Mouse (Mus musculus): ENCODE data around the gene Mrpl27. TPM values are rescaled to one million over a fixed set of nuclear protein-coding genes. Genes with fewer than 3 reads are reported as not detected.

Gene Mrpl27
- 49.9 and 52.0 TPM in 2 replicates for polyA plus RNA-seq (2011; ENCODE audit: insufficient read length, low read depth, missing spikeins)

DNA sequence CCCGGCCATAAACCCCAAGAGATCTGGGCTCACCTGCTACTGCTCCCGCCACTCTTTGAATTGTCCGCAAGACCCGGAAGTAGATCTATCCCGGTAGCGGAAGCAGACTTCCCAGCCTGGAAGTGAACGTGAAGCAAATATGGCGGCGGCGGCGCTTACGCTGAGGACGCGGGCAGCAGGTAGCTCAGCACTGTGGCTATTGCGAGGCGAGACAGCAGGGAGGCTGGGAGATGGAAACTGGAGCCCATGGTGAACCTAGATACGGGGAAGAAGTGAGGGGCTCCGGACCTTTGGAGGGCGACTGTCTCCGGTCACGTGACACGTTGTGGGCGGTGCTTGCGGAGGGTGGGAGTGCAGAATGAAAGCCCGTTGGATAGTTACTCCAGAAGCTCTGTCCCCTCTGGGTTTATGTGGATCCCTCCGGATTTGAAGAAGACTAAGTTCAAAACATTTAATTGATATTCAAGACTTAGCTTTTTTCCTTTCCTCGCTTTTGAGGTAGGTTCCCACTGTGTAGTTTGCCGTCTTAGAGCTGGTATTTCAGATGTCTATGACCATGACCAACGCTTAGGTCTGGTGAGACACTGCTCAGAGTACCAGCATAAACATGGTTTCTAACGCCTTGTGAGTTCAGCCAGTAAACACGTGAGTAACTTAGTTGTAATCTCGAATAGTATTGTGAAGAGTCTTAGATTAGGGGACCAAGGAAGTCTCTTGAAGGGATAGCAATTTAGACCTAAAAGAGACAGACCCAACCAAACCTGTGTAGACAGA is at the start of gene Mrpl27, which contains the start of gene Eme1:
Mrpl27 (plus strand) TSS at position 105 of the 774 bp plus-strand sequence.
Eme1 (minus strand) TSS at position 302 of the 774 bp plus-strand sequence.
- TF ChIP-seq POLR2A (IDR thresholded peaks at IDR 0.05; ENCODE audit: low read depth, low read length), result no peak; the same call in 1 of the 2 replicates
- no peak for TF ChIP-seq CTCF (IDR thresholded peaks at IDR 0.05; ENCODE audit: borderline replicate concordance, insufficient read depth, low read length)
- Histone ChIP-seq H3K4me3 (ENCODE audit: insufficient read depth, low read length) (peak within 1 kb of the TSS; percentile 70), H3K4me1 (ENCODE audit: control insufficient read depth, insufficient read depth, low read length) (no peaks in the 10 kb centered on the region; the same call in 1 of the 2 replicates), H3K27ac (ENCODE audit: insufficient read depth, low read length) (peak within 1 kb of the TSS; percentile 87)

DNA sequence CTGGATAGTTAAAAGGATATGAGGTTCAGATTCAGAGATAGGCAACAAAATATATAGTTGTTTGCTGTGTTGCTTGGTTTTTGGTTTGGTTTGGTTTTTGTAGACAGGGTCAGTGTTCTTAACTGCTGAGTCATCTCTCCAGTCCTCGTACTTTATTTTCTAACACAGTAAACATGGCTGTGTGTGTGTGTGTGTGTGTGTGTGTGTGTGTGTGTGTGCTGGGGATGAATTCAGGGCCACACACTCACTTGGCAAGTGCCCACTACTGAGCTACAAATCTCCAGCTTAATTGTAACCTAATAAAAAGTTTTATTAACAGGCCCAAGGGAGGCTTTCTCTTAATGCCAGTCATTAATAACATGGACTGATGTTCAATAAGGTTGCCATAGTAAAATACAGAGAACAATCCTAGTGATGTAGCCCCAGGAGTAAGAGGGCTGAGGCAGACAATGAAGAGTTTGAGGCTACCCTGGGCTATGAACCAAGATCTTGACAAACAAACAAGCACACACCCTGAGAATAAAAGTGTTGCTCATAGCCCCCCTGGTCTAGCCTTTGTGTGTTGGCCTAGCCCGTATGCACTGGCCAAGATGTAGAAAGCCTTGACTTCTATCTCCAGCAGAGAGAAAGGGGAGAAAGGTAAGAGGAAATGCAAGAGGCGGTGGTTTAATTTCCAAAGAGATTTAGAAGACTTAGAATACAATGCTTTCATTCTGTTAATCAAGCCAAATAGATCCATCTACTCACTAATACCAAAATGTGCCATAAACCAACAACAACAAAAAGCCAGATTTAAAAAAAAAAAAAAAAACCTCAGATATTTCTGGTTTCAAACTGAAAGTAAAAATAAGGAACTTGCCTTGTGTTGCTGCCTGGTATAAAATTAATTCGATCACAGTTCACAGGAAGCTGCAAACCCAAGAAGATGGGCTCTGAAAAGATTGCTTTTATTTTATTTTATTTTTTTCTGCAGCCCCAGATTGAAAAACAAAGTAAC is 42.5 kb upstream of the Mrpl27 start:
- no peak overlapping the region for H3K4me3 ChIP-seq (ENCODE audit: insufficient read depth, low read length)
- peak overlapping the region; percentile 61; the same call in 1 of the 2 replicates for H3K27ac ChIP-seq (ENCODE audit: insufficient read depth, low read length)
- H3K4me1 ChIP-seq (ENCODE audit: control insufficient read depth, insufficient read depth, low read length), result no peaks in the 10 kb centered on the region
- TF ChIP-seq POLR2A (IDR thresholded peaks at IDR 0.05; ENCODE audit: low read depth, low read length), result no peak
- no peak for TF ChIP-seq CTCF (IDR thresholded peaks at IDR 0.05; ENCODE audit: borderline replicate concordance, insufficient read depth, low read length)

DNA sequence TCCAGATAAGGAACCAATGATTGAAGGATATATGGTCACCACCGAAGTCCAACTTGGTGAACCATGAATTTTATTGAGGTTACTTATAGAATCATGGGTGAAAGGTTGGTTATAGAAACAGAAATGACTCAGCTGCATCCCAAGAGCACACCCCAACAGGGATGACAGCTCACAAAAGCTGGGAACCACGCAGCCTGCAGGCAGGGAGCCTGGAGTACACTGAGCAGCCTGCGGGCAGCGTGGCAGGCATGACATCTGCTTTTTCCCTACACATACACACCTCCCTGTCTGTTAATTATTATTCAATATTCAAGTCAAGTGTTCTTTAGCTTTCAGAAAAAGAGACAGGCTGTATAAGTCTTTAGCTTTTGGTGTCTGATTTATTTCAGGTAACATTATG is 39.0 kb upstream of the Mrpl27 start:
- no peaks in the 10 kb centered on the region for H3K4me1 ChIP-seq (ENCODE audit: control insufficient read depth, insufficient read depth, low read length)
- H3K4me3 ChIP-seq (ENCODE audit: insufficient read depth, low read length), result no peak overlapping the region
- TF ChIP-seq CTCF (IDR thresholded peaks at IDR 0.05; ENCODE audit: borderline replicate concordance, insufficient read depth, low read length) (no peak), POLR2A (IDR thresholded peaks at IDR 0.05; ENCODE audit: low read depth, low read length) (no peak)
- H3K27ac ChIP-seq (ENCODE audit: insufficient read depth, low read length), result no peak overlapping the region

DNA sequence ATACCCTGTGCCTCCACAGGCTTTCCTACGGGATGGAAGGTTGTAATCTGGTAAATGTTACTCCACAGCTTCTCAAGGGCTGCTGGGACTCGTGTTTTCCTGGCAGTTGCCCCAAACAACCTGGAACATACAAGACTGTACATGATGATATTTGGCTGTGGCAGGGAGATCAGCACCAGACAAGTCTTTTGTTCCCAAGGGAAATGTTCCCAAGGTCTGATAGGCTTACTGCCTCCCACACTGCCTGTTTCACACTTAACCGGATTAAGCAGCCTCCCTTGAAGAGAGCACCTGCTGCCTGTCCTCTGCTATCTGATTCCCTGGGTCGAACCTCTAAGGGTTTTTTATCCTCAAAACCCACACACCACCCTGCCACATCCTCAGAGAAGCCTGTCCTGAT is 38.1 kb upstream of the Mrpl27 start:
- H3K27ac ChIP-seq (ENCODE audit: insufficient read depth, low read length), result no peak overlapping the region
- H3K4me3 ChIP-seq (ENCODE audit: insufficient read depth, low read length), result no peak overlapping the region
- no peaks in the 10 kb centered on the region for H3K4me1 ChIP-seq (ENCODE audit: control insufficient read depth, insufficient read depth, low read length)
- no peak for TF ChIP-seq POLR2A (IDR thresholded peaks at IDR 0.05; ENCODE audit: low read depth, low read length)
- no peak for TF ChIP-seq CTCF (IDR thresholded peaks at IDR 0.05; ENCODE audit: borderline replicate concordance, insufficient read depth, low read length)

DNA sequence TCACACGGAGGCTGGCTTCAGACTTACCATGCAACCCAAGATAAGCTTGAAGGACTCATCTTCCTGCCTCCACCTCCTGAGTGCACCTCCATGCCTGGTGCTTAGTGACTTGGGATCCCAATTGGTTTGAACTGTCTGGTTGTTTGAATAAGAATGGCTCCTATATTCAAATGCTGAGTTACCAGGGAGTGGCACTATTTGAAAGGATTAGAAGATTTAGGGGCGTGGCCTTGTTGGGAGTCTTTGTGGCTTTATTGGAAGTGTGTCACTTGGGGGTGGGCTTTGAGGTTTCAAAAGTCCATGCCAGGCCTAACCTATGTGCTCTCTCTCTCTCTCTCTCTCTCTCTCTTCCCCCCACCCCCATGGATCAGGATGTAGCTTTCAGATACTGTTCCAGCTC is 35.9 kb upstream of the Mrpl27 start:
- Histone ChIP-seq H3K4me1 (ENCODE audit: control insufficient read depth, insufficient read depth, low read length) (no peaks in the 10 kb centered on the region), H3K27ac (ENCODE audit: insufficient read depth, low read length) (no peak overlapping the region), H3K4me3 (ENCODE audit: insufficient read depth, low read length) (no peak overlapping the region)
- no peak for TF ChIP-seq POLR2A (IDR thresholded peaks at IDR 0.05; ENCODE audit: low read depth, low read length)
- TF ChIP-seq CTCF (IDR thresholded peaks at IDR 0.05; ENCODE audit: borderline replicate concordance, insufficient read depth, low read length), result no peak

DNA sequence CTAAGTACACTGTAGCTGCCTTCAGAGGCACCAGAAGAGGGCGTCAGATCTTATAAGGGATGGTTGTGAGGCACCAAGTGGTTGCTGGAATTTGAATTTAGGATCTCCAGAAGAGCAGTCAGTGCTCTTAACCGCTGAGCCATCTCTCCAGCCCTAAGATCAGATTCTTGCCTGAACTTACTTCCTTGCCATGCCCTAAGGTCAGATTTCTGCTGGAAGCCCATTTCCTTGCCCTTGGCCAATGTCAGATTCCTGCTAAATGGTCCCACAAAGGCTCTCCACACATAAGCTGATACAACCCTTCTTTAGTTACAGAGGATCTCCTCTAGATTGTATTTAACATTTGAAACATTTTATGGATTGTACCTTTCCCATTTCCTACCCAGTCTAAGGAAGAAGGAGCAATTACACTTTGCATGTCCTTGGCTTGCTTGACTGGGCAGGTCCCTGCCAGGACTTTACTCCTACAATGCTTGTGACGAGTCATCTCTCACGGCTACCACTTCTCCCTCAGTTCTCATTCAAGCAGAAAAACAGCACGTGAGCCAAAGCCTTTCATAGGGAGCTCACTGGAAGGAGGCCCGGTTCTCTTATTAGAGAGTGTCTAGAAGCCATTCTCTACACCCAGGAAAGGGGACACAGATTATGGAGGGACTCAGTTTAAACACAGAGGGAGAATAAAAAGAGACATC is 32.7 kb upstream of the Mrpl27 start:
- Histone ChIP-seq H3K4me3 (ENCODE audit: insufficient read depth, low read length) (no peak overlapping the region), H3K27ac (ENCODE audit: insufficient read depth, low read length) (no peak overlapping the region), H3K4me1 (ENCODE audit: control insufficient read depth, insufficient read depth, low read length) (no peaks in the 10 kb centered on the region)
- TF ChIP-seq POLR2A (IDR thresholded peaks at IDR 0.05; ENCODE audit: low read depth, low read length) (no peak), CTCF (IDR thresholded peaks at IDR 0.05; ENCODE audit: borderline replicate concordance, insufficient read depth, low read length) (no peak)

DNA sequence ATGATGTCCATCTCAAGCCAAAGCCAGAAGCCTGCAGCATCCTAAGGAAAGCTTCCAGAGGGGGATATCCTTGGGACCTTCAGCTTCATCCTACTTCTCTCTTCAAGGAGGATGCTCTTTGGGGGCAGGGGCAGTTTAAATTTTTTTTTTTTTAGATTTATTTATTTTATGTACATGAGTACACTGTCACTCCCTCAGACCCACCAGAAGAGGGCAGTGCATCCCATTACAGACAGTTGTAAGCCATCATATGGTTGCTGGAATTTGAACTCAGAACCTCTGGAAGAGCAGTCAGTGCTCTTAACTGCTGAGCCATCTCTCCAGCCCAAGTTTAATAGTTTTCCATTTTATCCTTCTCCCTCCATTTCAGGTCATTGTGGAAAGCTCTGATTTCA is 32.1 kb upstream of the Mrpl27 start:
- Histone ChIP-seq H3K4me1 (ENCODE audit: control insufficient read depth, insufficient read depth, low read length) (no peaks in the 10 kb centered on the region), H3K27ac (ENCODE audit: insufficient read depth, low read length) (no peak overlapping the region), H3K4me3 (ENCODE audit: insufficient read depth, low read length) (no peak overlapping the region)
- TF ChIP-seq POLR2A (IDR thresholded peaks at IDR 0.05; ENCODE audit: low read depth, low read length) (no peak), CTCF (IDR thresholded peaks at IDR 0.05; ENCODE audit: borderline replicate concordance, insufficient read depth, low read length) (no peak)

DNA sequence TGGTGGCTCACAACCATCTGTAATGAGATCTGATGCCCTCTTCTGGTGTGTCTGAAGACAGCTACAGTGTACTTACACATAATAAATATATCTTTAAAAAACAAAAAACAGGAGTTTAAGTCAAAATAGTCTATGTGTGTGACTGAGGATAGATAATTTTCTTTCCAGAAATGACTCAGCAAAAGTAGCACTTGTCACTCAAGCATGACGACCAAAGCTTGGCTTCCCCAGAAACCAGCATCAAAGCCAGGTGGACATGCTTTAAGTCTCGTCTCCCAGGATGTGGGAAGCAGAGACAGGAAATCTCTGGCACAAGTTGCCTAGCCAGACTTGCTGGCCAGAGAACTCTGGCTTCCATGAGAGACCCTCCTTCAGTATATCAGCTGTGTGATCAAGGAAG is 31.4 kb upstream of the Mrpl27 start:
- Histone ChIP-seq H3K27ac (ENCODE audit: insufficient read depth, low read length) (no peak overlapping the region), H3K4me3 (ENCODE audit: insufficient read depth, low read length) (no peak overlapping the region), H3K4me1 (ENCODE audit: control insufficient read depth, insufficient read depth, low read length) (no peaks in the 10 kb centered on the region)
- no peak for TF ChIP-seq POLR2A (IDR thresholded peaks at IDR 0.05; ENCODE audit: low read depth, low read length)

DNA sequence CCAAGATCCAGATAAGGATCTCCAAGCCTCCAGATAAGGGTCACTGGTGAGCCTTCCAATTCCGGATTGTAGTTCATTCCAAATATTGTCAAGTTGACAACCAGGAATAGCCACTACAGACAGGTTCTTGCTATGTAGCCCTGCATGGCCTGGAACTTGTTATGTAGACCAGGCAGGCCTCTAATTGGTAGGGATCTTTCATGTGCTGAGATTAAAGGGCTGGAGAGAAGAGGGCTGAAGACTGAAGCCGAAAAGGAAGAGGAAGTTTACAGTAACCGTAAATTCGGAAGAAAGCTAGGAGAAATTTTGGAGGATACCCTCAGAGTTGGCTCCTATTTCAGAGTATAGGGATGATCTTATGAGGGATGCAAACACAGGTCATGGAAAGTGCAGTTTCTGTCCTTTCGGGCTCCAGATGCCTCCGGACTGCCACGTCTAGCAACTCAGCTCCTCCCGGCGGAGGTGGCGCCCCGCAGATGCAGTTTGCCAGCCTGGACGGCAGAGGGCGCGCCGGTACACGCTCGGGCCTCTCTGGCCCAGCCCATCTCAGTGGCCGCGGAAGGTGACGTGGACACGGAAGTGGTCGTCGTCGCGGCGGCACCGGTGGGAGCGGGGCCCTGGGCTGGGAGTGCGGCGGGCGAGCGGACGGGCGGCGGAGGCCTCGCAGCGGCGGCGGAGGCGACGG is 24.2 kb upstream of the Mrpl27 start, which contains the start of gene Lrrc59:
Lrrc59 (plus strand) TSS at position 569 of the 685 bp plus-strand sequence.
- Histone ChIP-seq H3K4me1 (ENCODE audit: control insufficient read depth, insufficient read depth, low read length) (no peaks in the 10 kb centered on the region; the same call in 1 of the 2 replicates), H3K27ac (ENCODE audit: insufficient read depth, low read length) (peak within 1 kb of the TSS; percentile 64), H3K4me3 (ENCODE audit: insufficient read depth, low read length) (peak within 1 kb of the TSS; percentile 90)
- TF ChIP-seq POLR2A (IDR thresholded peaks at IDR 0.05; ENCODE audit: low read depth, low read length) (peak; percentile 53), CTCF (IDR thresholded peaks at IDR 0.05; ENCODE audit: borderline replicate concordance, insufficient read depth, low read length) (peak; percentile 97)
